Mouse (Mus musculus): ENCODE data around the gene Tsacc. TPM values are rescaled to one million over a fixed set of nuclear protein-coding genes. Genes with fewer than 3 reads are reported as not detected.
"Not testable (repeated sequence)": the region's sequence is repeated elsewhere in the genome, so short reads cannot be mapped to it uniquely, and the experiment has no call there.

The Tsacc gene
- polyA plus RNA-seq, 1 experiment from 2014 or later: 16.1 TPM

DNA sequence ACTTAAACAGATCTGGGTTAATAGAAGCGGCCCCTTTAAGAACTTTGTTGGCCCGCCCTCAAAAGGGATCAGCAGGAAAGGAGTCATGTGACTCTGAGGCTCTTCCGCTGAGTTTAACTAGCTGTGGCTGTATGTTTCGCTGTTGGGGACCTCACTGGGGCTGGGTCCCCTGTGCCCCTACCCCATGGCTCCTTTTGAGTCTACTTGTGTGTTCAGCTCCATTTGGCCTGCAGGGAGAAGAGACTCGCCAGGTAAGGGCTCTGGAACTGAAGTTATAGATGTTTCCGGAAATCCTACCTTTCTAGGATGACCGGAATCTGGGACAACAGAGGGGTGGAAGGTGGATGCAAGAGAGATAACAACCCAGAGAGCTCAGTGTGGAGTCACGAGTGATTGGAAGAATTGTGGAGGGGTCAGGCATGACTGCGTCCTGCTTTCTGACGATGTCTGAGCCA is 28.2 kb upstream of the Tsacc start, which contains the start of gene Glmp:
Glmp (plus strand) TSS at position 73 of the 455 bp plus-strand sequence.
- H3K9ac ChIP-seq: peak within 1 kb of the TSS; percentile 76
- peak; percentile 43; the same call in 1 of the 2 replicates for ATAC-seq (ENCODE audit: insufficient number of reproducible peaks, insufficient read depth, low FRiP score, low TSS enrichment)
- peak within 1 kb of the TSS; percentile 86 for H3K4me3 ChIP-seq
- WGBS: 2% methylated on average over 10 of the region's 10 CpGs
- no peaks in the 10 kb centered on the region for H3K27me3 ChIP-seq
- H3K36me3 ChIP-seq: peaks cover 59% of the 10 kb centered on the region
- H3K4me2 ChIP-seq (replicated peaks): peak within 1 kb of the TSS; percentile 93
- H3K27ac ChIP-seq: no peak within 1 kb of the TSS
- H3K9me3 ChIP-seq: no peaks in the 10 kb centered on the region
- H3K4me1 ChIP-seq: peaks cover 13% of the 10 kb centered on the region

DNA sequence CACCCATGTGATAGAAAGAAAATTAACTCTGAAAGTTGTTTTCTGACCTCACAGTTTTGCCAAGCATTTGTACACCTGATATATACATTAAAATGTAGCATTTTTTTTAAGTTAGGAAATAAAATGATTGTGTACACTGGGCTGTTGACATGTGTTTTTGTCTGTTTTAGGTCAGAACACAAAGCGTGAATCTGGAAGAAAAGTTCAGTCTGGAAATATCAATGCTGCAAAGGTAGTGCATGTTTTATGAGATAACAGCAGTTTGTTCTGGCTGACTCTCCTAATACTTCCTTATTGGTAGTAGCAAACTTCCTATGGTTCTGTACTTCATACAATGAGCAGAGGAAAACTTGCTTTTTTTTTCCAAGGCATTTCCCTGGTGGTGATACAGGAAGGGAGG is 2.4 kb upstream of the Tsacc start:
- no peaks in the 10 kb centered on the region for H3K9me3 ChIP-seq
- H3K27me3 ChIP-seq: no peaks in the 10 kb centered on the region
- peaks cover 48% of the 10 kb centered on the region for H3K36me3 ChIP-seq
- H3K4me1 ChIP-seq: peaks cover 14% of the 10 kb centered on the region
- WGBS: 95% methylated on average over 1 of the region's 1 CpGs
- no peak overlapping the region for H3K9ac ChIP-seq
- no peak overlapping the region for H3K27ac ChIP-seq
- no peak overlapping the region for H3K4me3 ChIP-seq
- ATAC-seq (ENCODE audit: insufficient number of reproducible peaks, insufficient read depth, low FRiP score, low TSS enrichment): no peak
- H3K4me2 ChIP-seq (replicated peaks): no peak overlapping the region

DNA sequence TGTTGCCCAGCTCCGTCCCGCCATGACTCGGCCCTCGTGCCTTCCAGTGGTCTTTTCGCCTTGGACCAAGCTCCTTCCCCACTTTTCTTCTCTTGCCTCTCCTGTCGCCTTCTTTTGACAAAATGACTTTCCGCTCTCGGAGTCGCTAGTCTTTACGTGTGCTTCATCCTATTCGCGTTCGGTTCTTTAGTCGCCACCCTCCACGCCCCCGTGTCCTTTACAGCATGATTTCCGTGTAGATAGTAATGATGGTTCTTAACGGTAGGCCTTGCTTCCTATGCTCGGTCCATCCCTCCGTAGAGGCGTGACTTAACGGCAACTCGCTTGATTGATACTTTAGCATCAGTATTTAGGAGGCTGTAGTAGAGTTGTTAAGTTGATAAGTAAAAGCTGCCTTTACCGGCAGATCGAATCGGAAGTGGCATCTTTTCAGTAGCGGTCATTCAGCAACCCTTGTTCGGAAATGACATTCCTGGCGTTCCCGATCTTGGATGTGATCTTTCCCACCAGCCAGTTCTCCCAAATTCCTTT is 587 bp upstream of the Tsacc start:
- Histone ChIP-seq H3K4me2 (replicated peaks) (peak overlapping the region; percentile 85), H3K9me3 (no peaks in the 10 kb centered on the region), H3K36me3 (peaks cover 32% of the 10 kb centered on the region), H3K4me3 (peak overlapping the region; percentile 78), H3K27me3 (no peaks in the 10 kb centered on the region), H3K4me1 (peaks cover 14% of the 10 kb centered on the region), H3K9ac (peak overlapping the region; percentile 84), H3K27ac (peak overlapping the region; percentile 94)
- WGBS: under 1% methylated on average over 30 of the region's 30 CpGs
- no peak for ATAC-seq (ENCODE audit: insufficient number of reproducible peaks, insufficient read depth, low FRiP score, low TSS enrichment)

DNA sequence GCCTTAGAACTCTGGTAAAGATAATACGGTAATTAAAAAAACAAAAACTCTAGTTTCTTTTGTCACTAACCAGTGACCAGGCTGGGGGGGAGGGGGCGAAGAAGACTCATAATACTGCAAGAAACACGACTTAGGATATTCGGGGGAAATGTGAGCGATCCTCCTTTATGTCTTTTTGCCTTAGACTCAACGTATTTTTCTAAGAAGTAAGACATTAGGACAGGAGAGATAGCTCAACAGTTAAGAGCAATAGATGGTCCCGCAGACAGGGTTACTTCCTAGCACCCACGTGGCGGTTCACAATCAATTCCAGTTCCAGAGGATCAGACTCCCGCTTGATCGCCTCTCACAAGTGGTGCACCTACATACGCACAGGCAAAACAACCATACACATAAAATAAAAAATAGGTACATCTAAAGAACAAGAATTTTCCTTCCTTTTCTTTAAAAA is 664 bp downstream of the Tsacc start:
- Histone ChIP-seq H3K4me1 (peaks cover 14% of the 10 kb centered on the region), H3K36me3 (peaks cover 21% of the 10 kb centered on the region), H3K4me2 (replicated peaks) (peak overlapping the region; percentile 59), H3K9ac (peak overlapping the region; percentile 51), H3K4me3 (peak overlapping the region; percentile 78), H3K9me3 (no peaks in the 10 kb centered on the region), H3K27ac (peak overlapping the region; percentile 90), H3K27me3 (no peaks in the 10 kb centered on the region)
- ATAC-seq (ENCODE audit: insufficient number of reproducible peaks, insufficient read depth, low FRiP score, low TSS enrichment): peak; percentile 19; the same call in 1 of the 2 replicates
- 2% methylated on average over 12 of the region's 12 CpGs for WGBS

DNA sequence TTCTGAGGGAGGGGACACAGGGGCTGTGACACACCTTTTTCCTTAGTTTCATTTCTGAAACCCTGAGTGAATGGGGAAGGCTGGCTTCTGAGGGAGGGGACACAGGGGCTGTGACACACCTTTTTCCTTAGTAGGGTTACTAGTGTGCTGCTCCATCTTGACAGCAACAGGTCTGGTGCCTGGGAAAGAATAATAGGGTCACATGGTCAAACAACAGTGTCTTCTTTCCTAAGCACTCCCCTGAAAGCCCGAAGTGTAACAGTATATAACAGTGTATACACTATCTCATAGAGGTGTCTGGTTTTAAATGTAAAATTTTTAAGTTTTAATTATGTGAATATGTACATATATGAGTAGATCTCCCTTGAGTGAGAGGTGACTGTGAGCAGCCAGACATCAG is 1.5 kb downstream of the Tsacc start:
- H3K4me3 ChIP-seq: peak overlapping the region; percentile 78; the same call in 1 of the 2 replicates
- WGBS: 78% methylated on average over 1 of the region's 1 CpGs
- peaks cover 14% of the 10 kb centered on the region for H3K4me1 ChIP-seq
- not testable (repeated sequence) for H3K27me3 ChIP-seq; ATAC-seq (ENCODE audit: insufficient number of reproducible peaks, insufficient read depth, low FRiP score, low TSS enrichment); H3K9ac ChIP-seq; H3K9me3 ChIP-seq; H3K27ac ChIP-seq
- peaks cover 12% of the 10 kb centered on the region for H3K36me3 ChIP-seq
- H3K4me2 ChIP-seq (replicated peaks): peak overlapping the region; percentile 59

DNA sequence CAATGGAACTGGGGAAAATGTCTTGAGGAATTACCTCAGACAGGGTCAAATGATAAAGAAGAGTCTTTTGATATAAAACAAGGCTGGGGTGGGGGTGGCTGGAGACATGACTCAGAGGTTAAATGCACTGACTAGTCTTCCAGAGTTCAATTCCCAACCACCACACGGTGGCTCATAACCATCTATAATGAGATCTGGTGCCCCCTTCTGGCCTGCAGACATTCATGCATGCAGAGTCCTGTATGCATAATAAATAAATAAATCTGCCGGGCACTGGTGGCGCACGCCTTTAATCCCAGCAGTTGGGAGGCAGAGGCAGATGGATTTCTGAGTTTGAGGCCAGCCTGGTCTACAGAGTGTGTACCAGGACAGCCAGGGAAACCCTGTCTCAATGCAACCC is 4.8 kb downstream of the Tsacc start:
- Histone ChIP-seq H3K9ac (no peak overlapping the region), H3K4me1 (0 out of 2 replicates have a peak, but pooled peaks cover 4% of the 10 kb centered on the region), H3K4me2 (replicated peaks) (no peak overlapping the region), H3K9me3 (no peaks in the 10 kb centered on the region), H3K36me3 (no peaks in the 10 kb centered on the region), H3K4me3 (no peak overlapping the region), H3K27me3 (no peaks in the 10 kb centered on the region), H3K27ac (no peak overlapping the region)
- ATAC-seq (ENCODE audit: insufficient number of reproducible peaks, insufficient read depth, low FRiP score, low TSS enrichment): no peak
- 52% methylated on average over 4 of the region's 4 CpGs for WGBS

DNA sequence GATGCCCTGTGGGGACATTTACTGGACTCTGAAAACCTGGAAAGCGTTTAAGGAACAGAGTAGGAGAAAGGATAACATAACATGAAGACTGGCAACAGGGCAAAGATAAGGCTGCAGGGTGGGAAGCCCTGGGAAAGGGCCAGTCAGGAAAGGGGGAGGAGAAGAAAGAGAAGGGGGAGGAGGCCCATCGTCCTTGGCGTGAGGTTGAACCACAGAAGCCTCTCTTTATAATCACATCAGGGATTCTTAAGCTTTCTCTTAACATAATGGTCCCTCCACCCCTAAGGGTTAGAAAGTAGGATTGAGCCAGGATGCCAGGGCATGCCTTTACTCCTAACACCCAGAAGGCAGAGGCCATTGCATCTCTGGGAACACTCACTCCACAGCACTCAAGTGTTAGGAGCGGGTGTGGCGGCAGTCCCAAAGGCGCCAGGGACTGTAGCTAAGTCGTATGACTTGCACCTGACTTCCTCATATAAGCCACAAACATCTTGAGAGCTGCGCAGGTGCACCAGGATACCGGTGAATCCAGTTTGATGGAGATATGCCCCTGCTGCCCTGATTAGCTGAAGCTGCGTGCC is 8.6 kb downstream of the Tsacc start:
- H3K4me1 ChIP-seq; H3K4me2 ChIP-seq (replicated peaks); H3K9me3 ChIP-seq; H3K27me3 ChIP-seq; H3K36me3 ChIP-seq; H3K9ac ChIP-seq; H3K27ac ChIP-seq; H3K4me3 ChIP-seq; ATAC-seq (ENCODE audit: insufficient number of reproducible peaks, insufficient read depth, low FRiP score, low TSS enrichment): not testable (repeated sequence)
- WGBS: 88% methylated on average over 10 of the region's 10 CpGs

DNA sequence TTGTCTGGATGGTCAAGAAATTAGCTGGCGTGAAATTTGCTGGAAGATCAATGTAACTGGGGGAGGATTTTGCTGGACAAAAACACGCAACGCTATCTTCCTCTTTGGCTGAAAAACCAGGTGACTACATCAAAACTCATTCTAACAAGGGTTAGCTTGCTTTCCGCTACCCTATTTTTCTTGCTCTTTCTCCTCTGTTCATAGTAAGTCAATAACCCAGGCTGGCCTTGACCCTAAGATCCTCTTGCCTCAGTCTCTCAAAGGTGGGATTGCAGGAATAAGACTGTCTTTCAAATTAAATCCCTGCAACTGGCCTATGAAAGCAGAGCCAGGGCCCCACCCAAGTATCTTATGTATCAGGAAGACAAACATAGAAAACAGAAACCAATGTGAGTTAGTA is 9.7 kb downstream of the Tsacc start, which contains the start of gene Gm38392:
Gm38392 (minus strand) TSS at position 101 of the 400 bp plus-strand sequence.
- H3K4me1 ChIP-seq: no peaks in the 10 kb centered on the region
- H3K9ac ChIP-seq: no peak within 1 kb of the TSS
- H3K27me3 ChIP-seq: no peaks in the 10 kb centered on the region
- ATAC-seq (ENCODE audit: insufficient number of reproducible peaks, insufficient read depth, low FRiP score, low TSS enrichment): no peak
- no peaks in the 10 kb centered on the region for H3K9me3 ChIP-seq
- H3K27ac ChIP-seq: no peak within 1 kb of the TSS
- no peak within 1 kb of the TSS for H3K4me2 ChIP-seq (replicated peaks)
- no peaks in the 10 kb centered on the region for H3K36me3 ChIP-seq
- no peak within 1 kb of the TSS for H3K4me3 ChIP-seq
- 98% methylated on average over 4 of the region's 4 CpGs for WGBS

DNA sequence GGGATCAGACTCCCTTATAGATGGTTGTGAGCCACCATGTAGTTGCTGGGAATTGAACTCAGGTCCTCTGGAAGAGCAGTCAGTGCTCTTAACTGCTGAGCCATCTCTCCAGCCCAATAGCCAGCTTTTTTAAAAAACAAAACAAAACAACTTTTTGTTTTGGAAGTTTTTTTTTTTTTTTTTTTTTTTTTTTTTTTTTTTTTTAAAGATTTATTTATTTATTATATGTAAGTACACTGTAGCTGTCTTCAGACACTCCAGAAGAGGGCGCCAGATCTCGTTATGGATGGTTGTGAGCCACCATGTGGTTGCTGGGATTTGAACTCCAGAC is 11.3 kb downstream of the Tsacc start:
- WGBS: 60% methylated on average over 2 of the region's 2 CpGs
- H3K9me3 ChIP-seq; H3K4me3 ChIP-seq; H3K36me3 ChIP-seq; H3K27me3 ChIP-seq; H3K4me2 ChIP-seq (replicated peaks); H3K9ac ChIP-seq; H3K4me1 ChIP-seq; H3K27ac ChIP-seq; ATAC-seq (ENCODE audit: insufficient number of reproducible peaks, insufficient read depth, low FRiP score, low TSS enrichment): not testable (repeated sequence)

DNA sequence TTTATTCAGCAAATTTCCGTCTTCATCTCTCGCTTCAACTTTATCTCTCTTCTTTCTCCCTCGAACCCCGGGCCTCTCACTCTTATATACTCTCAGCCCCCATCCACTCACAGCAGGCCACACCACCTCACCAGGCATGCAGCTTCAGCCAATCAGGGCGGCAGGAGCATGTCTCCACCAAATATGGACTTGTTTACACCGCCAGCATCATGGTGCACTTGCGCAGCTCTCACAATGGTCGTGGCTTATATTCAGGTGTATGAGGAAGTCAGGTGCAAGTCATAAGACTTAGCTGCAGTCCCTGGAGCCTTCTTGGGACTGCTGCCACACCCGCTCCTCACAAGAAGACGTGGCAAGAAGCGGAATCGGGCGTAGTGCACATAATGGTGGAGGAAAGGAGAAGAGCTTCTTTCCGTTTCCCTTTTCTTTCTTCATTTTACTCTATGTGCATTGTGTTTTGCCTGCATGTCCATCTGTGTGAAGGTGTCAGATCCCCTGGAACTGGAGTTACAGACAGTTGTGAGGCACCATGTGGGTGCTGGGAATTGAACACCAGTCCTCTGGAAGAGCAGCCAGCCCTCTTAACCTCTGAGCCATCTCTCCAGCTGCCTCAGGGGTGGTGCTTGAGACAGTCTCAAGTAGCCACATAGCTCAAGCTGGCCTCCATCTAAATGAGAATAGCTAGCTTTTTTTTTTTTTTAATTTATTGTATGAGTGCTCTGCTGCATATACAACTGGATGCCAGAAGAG is 11.8 kb downstream of the Tsacc start:
- not testable (repeated sequence) for H3K27ac ChIP-seq; H3K4me2 ChIP-seq (replicated peaks); H3K9ac ChIP-seq; H3K4me3 ChIP-seq; H3K27me3 ChIP-seq; H3K4me1 ChIP-seq; H3K9me3 ChIP-seq; ATAC-seq (ENCODE audit: insufficient number of reproducible peaks, insufficient read depth, low FRiP score, low TSS enrichment); H3K36me3 ChIP-seq
- WGBS: 95% methylated on average over 14 of the region's 14 CpGs

DNA sequence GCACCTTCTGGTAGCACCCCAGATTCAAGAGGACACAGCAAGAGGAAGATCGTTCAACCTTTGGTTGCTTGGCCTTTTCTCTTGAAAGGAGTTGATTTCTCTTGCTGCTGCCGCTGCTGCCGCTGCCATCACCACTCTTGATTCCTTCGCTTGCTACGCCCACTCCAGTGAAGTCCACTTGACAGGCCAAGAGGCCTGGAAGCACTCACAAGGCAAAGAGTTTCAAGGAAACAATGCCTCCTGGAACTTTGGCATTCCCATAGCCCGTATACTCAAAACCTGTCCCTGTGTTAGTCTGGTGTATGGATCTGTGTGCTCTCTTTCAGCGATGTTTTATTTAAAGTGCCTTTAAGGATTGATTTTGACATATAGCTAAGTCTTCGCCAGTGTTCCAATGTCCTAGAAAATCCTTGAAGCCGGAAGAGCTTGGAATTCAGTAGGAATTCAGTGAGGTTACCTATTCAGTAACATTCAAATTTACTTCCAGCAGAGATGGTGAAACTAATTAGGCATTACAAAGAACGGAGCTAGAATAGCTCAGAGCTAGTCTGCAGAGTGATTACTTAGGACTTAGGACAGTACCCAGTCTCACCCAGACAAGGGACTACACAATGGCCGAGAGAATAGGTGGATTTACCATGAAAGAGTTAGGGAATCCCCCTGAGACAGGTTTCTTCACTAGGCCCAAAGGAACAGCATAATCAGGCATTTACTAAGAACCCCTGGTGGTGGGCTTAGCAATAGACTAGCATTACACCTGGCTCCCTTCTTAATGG is 15.5 kb downstream of the Tsacc start:
- H3K27me3 ChIP-seq; H3K36me3 ChIP-seq; H3K4me1 ChIP-seq; H3K9ac ChIP-seq; H3K9me3 ChIP-seq; ATAC-seq (ENCODE audit: insufficient number of reproducible peaks, insufficient read depth, low FRiP score, low TSS enrichment); H3K4me3 ChIP-seq; H3K27ac ChIP-seq; H3K4me2 ChIP-seq (replicated peaks): not testable (repeated sequence)
- WGBS: 63% methylated on average over 11 of the region's 11 CpGs
